Mouse (Mus musculus) hindbrain, embryonic 12.5 days (tissue): ENCODE results near the gene Nfe2. TPM values are rescaled to one million over a fixed set of nuclear protein-coding genes. Genes with fewer than 3 reads are reported as not detected.
"Not testable (repeated sequence)": the region's sequence is repeated elsewhere in the genome, so short reads cannot be mapped to it uniquely, and the experiment has no call there.

Experiments
- ATAC-seq: fragments of 200-750 bp; cut with Nextera tagmentation; 2 replicates; pipeline ENCODE4 v1.8.0; 2017; ENCODE audit warnings: moderate TSS enrichment; ENCODE audit not compliant: low FRiP score
- H3K27ac ChIP-seq: fragments of 300-500 bp; sonication (generic); 2 replicates; pipeline ENCODE4 v1.5.1; 2016; ENCODE audit warnings: mild to moderate bottlenecking
- H3K27me3 ChIP-seq: fragments of 300-500 bp; sonication (generic); 2 replicates; pipeline ENCODE4 v1.6.1; 2016; ENCODE audit warnings: mild to moderate bottlenecking
- H3K36me3 ChIP-seq: fragments of 300-500 bp; sonication (generic); 2 replicates; pipeline ENCODE4 v1.6.1; 2016; ENCODE audit warnings: mild to moderate bottlenecking
- H3K4me1 ChIP-seq: fragments of 300-500 bp; sonication (generic); 2 replicates; pipeline ENCODE4 v1.6.1; 2016
- H3K4me2 ChIP-seq: fragments of 300-500 bp; sonication (generic); replicated peaks from 2 replicates; pipeline ENCODE4 v1.6.1; 2016; ENCODE audit warnings: mild to moderate bottlenecking
- H3K4me3 ChIP-seq: fragments of 300-500 bp; sonication (generic); 2 replicates; pipeline ENCODE4 v1.5.1; 2016; ENCODE audit warnings: mild to moderate bottlenecking
- H3K9ac ChIP-seq: fragments of 300-500 bp; sonication (generic); 2 replicates; pipeline ENCODE4 v1.6.1; 2016; ENCODE audit warnings: mild to moderate bottlenecking, moderate library complexity
- H3K9me3 ChIP-seq: fragments of 300-500 bp; sonication (generic); replicated peaks from 2 replicates; pipeline ENCODE4 v1.6.1; 2016; ENCODE audit warnings: mild to moderate bottlenecking
- WGBS: fragments of 180-500 bp; shearing (Covaris S2); methylation state at CpG from one replicate; pipeline ENCODE4 v1.1.7; 2016; 5-methylcytosine and 5-hydroxymethylcytosine counted together
- polyA plus RNA-seq: library from polyadenylated mRNA; unstranded; fragments of >200 nt; fragmentation: Nextera tagmentation; extraction: Ambion mirVana; gene quantifications from 2 replicates; pipeline ENCODE4 v1.2.1, GENCODE M21; 2016

Nfe2 gene
- polyA plus RNA-seq, 1 experiment from 2014 or later, result 5.4 TPM

- no peak for ATAC-seq
- WGBS, result 90% methylated on average over 1 of the region's 1 CpGs
Measured at GRCm38 (mm10) chr15:103285778-103286417, 27.7 kb upstream of the Nfe2 start.

GRCm38 (mm10) chr15:103284647-103285046 lies 26.4 kb upstream of the Nfe2 start:
- Histone ChIP-seq H3K27me3 (no peaks in the 10 kb centered on the region), H3K27ac (peak overlapping the region; percentile 52; the same call in 1 of the 2 replicates), H3K9ac (peak overlapping the region; percentile 19; the same call in 1 of the 2 replicates), H3K9me3 (no peaks in the 10 kb centered on the region), H3K4me3 (no peak overlapping the region), H3K4me2 (no peak overlapping the region), H3K36me3 (0 out of 2 replicates have a peak, but pooled peaks cover 2% of the 10 kb centered on the region), H3K4me1 (peaks cover 27% of the 10 kb centered on the region)
- 40% methylated on average over 2 of the region's 2 CpGs for WGBS
- ATAC-seq, result no peak

More at GRCm38 (mm10) chr15:103285778-103286417, 27.7 kb upstream of the Nfe2 start:
- no peak overlapping the region for H3K4me3 ChIP-seq
- peaks cover 32% of the 10 kb centered on the region for H3K4me1 ChIP-seq
- H3K27me3 ChIP-seq, result no peaks in the 10 kb centered on the region
- H3K36me3 ChIP-seq, result peaks cover 13% of the 10 kb centered on the region; the same call in 1 of the 2 replicates
- no peak overlapping the region for H3K9ac ChIP-seq
- H3K9me3 ChIP-seq, result no peaks in the 10 kb centered on the region
- H3K27ac ChIP-seq, result peak overlapping the region; percentile 45; the same call in 1 of the 2 replicates
- no peak overlapping the region for H3K4me2 ChIP-seq

GRCm38 (mm10) chr15:103284066-103284465 lies 25.9 kb upstream of the Nfe2 start:
- no peaks in the 10 kb centered on the region for H3K36me3 ChIP-seq
- H3K9ac ChIP-seq, result no peak overlapping the region
- H3K9me3 ChIP-seq, result no peaks in the 10 kb centered on the region
- H3K27ac ChIP-seq, result no peak overlapping the region
- H3K4me2 ChIP-seq, result no peak overlapping the region
- H3K27me3 ChIP-seq, result no peaks in the 10 kb centered on the region
- no peak overlapping the region for H3K4me3 ChIP-seq
- no peak for ATAC-seq
- peaks cover 22% of the 10 kb centered on the region for H3K4me1 ChIP-seq
- WGBS, result 58% methylated on average over 3 of the region's 3 CpGs

- Histone ChIP-seq H3K9ac (no peak overlapping the region), H3K4me2 (no peak overlapping the region), H3K4me3 (no peak overlapping the region), H3K36me3 (no peaks in the 10 kb centered on the region), H3K9me3 (no peaks in the 10 kb centered on the region), H3K27me3 (no peaks in the 10 kb centered on the region), H3K4me1 (peaks cover 19% of the 10 kb centered on the region), H3K27ac (no peak overlapping the region)
- 92% methylated on average over 3 of the region's 3 CpGs for WGBS
- no peak for ATAC-seq
Measured at GRCm38 (mm10) chr15:103281465-103282205, 23.4 kb upstream of the Nfe2 start.

- WGBS, result 78% methylated on average over 3 of the region's 3 CpGs
- H3K27ac ChIP-seq, result no peak overlapping the region
- peaks cover 16% of the 10 kb centered on the region for H3K4me1 ChIP-seq
- H3K9ac ChIP-seq, result no peak overlapping the region
- no peaks in the 10 kb centered on the region for H3K9me3 ChIP-seq
- ATAC-seq, result no peak
- H3K4me2 ChIP-seq, result no peak overlapping the region
- H3K36me3 ChIP-seq, result no peaks in the 10 kb centered on the region
- no peak overlapping the region for H3K4me3 ChIP-seq
- no peaks in the 10 kb centered on the region for H3K27me3 ChIP-seq
Measured at GRCm38 (mm10) chr15:103280817-103281464, 22.7 kb upstream of the Nfe2 start.

GRCm38 (mm10) chr15:103279750-103280149 lies 21.5 kb upstream of the Nfe2 start:
- 62% methylated on average over 3 of the region's 3 CpGs for WGBS
- H3K27ac ChIP-seq, result no peak overlapping the region
- peaks cover 8% of the 10 kb centered on the region for H3K4me1 ChIP-seq
- no peaks in the 10 kb centered on the region for H3K36me3 ChIP-seq
- no peak overlapping the region for H3K4me3 ChIP-seq
- H3K4me2 ChIP-seq, result no peak overlapping the region
- H3K27me3 ChIP-seq, result no peaks in the 10 kb centered on the region
- no peak for ATAC-seq
- H3K9me3 ChIP-seq, result no peaks in the 10 kb centered on the region
- H3K9ac ChIP-seq, result no peak overlapping the region

- ATAC-seq, result no peak
- no peaks in the 10 kb centered on the region for H3K27me3 ChIP-seq
- WGBS, result 69% methylated on average over 7 of the region's 7 CpGs
- H3K4me1 ChIP-seq, result peaks cover 22% of the 10 kb centered on the region
- no peak overlapping the region for H3K4me3 ChIP-seq
- no peak overlapping the region for H3K4me2 ChIP-seq
- no peak overlapping the region for H3K9ac ChIP-seq
- no peaks in the 10 kb centered on the region for H3K36me3 ChIP-seq
- no peaks in the 10 kb centered on the region for H3K9me3 ChIP-seq
- H3K27ac ChIP-seq, result peak overlapping the region; percentile 26; the same call in 1 of the 2 replicates
Measured at GRCm38 (mm10) chr15:103277949-103278348, 19.7 kb upstream of the Nfe2 start.

- not testable (repeated sequence) for H3K27ac ChIP-seq, ATAC-seq, H3K9ac ChIP-seq, H3K4me2 ChIP-seq, H3K27me3 ChIP-seq, H3K36me3 ChIP-seq, H3K4me3 ChIP-seq, H3K9me3 ChIP-seq
- WGBS, result 85% methylated on average over 3 of the region's 3 CpGs
- peaks cover 22% of the 10 kb centered on the region for H3K4me1 ChIP-seq
Measured at GRCm38 (mm10) chr15:103275943-103276342, 17.7 kb upstream of the Nfe2 start.

GRCm38 (mm10) chr15:103272419-103273279 lies 14.4 kb upstream of the Nfe2 start, which contains the start of gene Copz1:
Copz1 (plus strand) TSS chr15:103272714.
- H3K4me2 ChIP-seq, result peak within 1 kb of the TSS; percentile 73
- peak; percentile 99 for ATAC-seq
- no peaks in the 10 kb centered on the region for H3K27me3 ChIP-seq
- peaks cover 18% of the 10 kb centered on the region for H3K4me1 ChIP-seq
- H3K4me3 ChIP-seq, result peak within 1 kb of the TSS; percentile 83
- peak within 1 kb of the TSS; percentile 79 for H3K27ac ChIP-seq
- H3K9ac ChIP-seq, result peak within 1 kb of the TSS; percentile 84
- no peaks in the 10 kb centered on the region for H3K9me3 ChIP-seq
- H3K36me3 ChIP-seq, result no peaks in the 10 kb centered on the region
- WGBS, result under 1% methylated on average over 38 of the region's 38 CpGs

- no peaks in the 10 kb centered on the region for H3K27me3 ChIP-seq
- H3K4me1 ChIP-seq, result peaks cover 6% of the 10 kb centered on the region
- H3K27ac ChIP-seq, result no peak overlapping the region
- no peak overlapping the region for H3K4me2 ChIP-seq
- no peaks in the 10 kb centered on the region for H3K9me3 ChIP-seq
- H3K4me3 ChIP-seq, result no peak overlapping the region
- H3K9ac ChIP-seq, result no peak overlapping the region
- H3K36me3 ChIP-seq, result no peaks in the 10 kb centered on the region
- ATAC-seq, result no peak
- 83% methylated on average over 4 of the region's 4 CpGs for WGBS
Measured at GRCm38 (mm10) chr15:103268903-103269302, 10.7 kb upstream of the Nfe2 start.

GRCm38 (mm10) chr15:103264794-103265193 lies 6.6 kb upstream of the Nfe2 start:
- Histone ChIP-seq H3K4me3 (no peak overlapping the region), H3K9ac (no peak overlapping the region), H3K4me1 (no peaks in the 10 kb centered on the region), H3K4me2 (no peak overlapping the region), H3K9me3 (no peaks in the 10 kb centered on the region), H3K27me3 (no peaks in the 10 kb centered on the region), H3K36me3 (no peaks in the 10 kb centered on the region), H3K27ac (no peak overlapping the region)
- WGBS, result 92% methylated on average over 2 of the region's 2 CpGs
- ATAC-seq, result no peak
